Mouse (Mus musculus) kidney, adult 18-20 months (tissue): Measurements from ENCODE around the gene Cyp4f39.
"Not testable (repeated sequence)": the region's sequence is repeated elsewhere in the genome, so short reads cannot be mapped to it uniquely, and the experiment has no call there.

Experiments
- DNase-seq: peaks from one replicate; pipeline ENCODE4 v3.0.0; 2021

Cyp4f39 gene

GRCm38 (mm10) chr17:32532356-32532755, 79.8 kb downstream of the Cyp4f39 start:
- DNase-seq, result not testable (repeated sequence)

- DNase-seq, result no peak
Measured at GRCm38 (mm10) chr17:32534068-32534467, 81.5 kb downstream of the Cyp4f39 start.

DNA sequence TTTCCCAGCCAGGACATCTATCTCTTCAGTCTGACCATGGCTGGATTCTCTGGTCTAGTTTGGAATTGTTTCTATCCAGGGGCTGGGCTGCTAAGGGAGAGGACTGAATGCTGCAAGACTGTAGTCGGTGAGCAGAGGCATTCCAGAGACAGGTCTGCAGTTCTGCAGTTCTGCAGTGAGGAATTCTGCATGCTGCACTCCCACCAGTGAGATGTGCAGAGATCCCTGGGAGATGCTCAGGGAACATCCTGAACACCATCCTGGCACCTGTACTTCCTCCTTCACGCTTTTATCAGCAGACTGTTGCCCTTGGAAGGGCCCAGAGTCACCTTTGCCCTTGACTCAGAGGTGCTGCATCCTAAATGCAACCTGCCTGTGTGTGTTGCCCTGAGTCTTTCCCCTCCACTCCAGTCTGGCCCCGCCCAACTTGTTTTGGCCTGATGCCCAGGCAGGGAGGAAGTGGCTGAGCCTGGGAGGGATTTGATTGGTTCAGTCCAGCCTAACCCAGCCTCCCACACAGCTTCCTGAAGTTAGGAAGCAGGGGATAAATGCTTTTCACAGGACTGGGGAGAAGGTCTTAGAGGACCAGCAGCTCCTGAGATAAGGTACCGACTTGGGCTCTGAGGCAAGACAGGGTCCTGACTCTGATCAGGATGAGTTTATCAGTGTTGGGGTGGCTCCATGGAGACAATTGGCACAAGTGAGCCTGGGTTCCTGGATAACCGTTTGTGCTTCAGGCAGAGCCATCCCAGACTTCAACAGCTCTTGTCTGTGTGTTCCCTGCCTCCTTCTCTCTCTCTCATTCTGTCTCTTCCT, 83.7 kb downstream of the Cyp4f39 start, which contains the start of gene Cyp4f16:
Gene Cyp4f16, plus strand, starts transcription at position 508 of the 816 bp plus-strand sequence.
- DNase-seq, result peak; percentile 92

GRCm38 (mm10) chr17:32536867-32537250, 84.3 kb downstream of the Cyp4f39 start:
- DNase-seq, result no peak
